Mouse (Mus musculus) forebrain, embryonic 14.5 days (tissue): Measurements from ENCODE around the gene Hoxc9. TPM values are rescaled to one million over a fixed set of nuclear protein-coding genes. Genes with fewer than 3 reads are reported as not detected.

Experiments
- ATAC-seq: fragments of 200-750 bp; cut with Nextera tagmentation; 2 replicates; pipeline ENCODE4 v1.8.0; 2017; ENCODE audit warnings: mild to moderate bottlenecking, moderate library complexity
- DNase-seq: peaks from one replicate; pipeline ENCODE4 v3.0.0-alpha.2; 2015; ENCODE audit warnings: low spot score
- H3K27ac ChIP-seq: fragments of 300-500 bp; sonication (generic); 2 replicates; pipeline ENCODE4 v1.5.1; 2014; ENCODE audit warnings: low read depth, mild to moderate bottlenecking, control low read depth, low read length, moderate library complexity
- H3K27me3 ChIP-seq: fragments of 300-500 bp; sonication (generic); replicated peaks from 2 replicates; pipeline ENCODE4 v1.6.1; 2014; ENCODE audit warnings: low read length, control low read depth, mixed read lengths; ENCODE audit not compliant: control insufficient read depth, insufficient read depth
- H3K36me3 ChIP-seq: fragments of 300-500 bp; sonication (generic); 2 replicates; pipeline ENCODE4 v1.6.1; 2014; ENCODE audit warnings: low read length, control low read depth; ENCODE audit not compliant: control insufficient read depth, insufficient read depth
- H3K4me1 ChIP-seq: fragments of 300-500 bp; sonication (generic); 2 replicates; pipeline ENCODE4 v1.6.1; 2014; ENCODE audit warnings: antibody characterized with exemption, low read length, control low read depth; ENCODE audit not compliant: control insufficient read depth, insufficient read depth
- H3K4me2 ChIP-seq: fragments of 300-500 bp; sonication (generic); 2 replicates; pipeline ENCODE4 v1.6.1; 2014; ENCODE audit warnings: mild to moderate bottlenecking, control low read depth, low read length
- H3K4me3 ChIP-seq: fragments of 300-500 bp; sonication (generic); 2 replicates; pipeline ENCODE4 v1.5.1; 2014; ENCODE audit warnings: low read depth, low read length, control low read depth
- H3K9ac ChIP-seq: fragments of 300-500 bp; sonication (generic); 2 replicates; pipeline ENCODE4 v1.6.1; 2014; ENCODE audit warnings: mild to moderate bottlenecking, low read length, control low read depth, moderate library complexity
- H3K9me3 ChIP-seq: fragments of 300-500 bp; sonication (generic); replicated peaks from 2 replicates; pipeline ENCODE4 v1.6.1; 2016; ENCODE audit warnings: low read length, control low read depth, mixed read lengths; ENCODE audit not compliant: control insufficient read depth
- WGBS: fragments of 180-500 bp; shearing (Covaris S2); extraction: QIAGEN DNeasy Blood & Tissue Kit; methylation state at CpG from one replicate; pipeline ENCODE4 v1.1.7; 2014; 5-methylcytosine and 5-hydroxymethylcytosine counted together
- microRNA counts: library from miRNA; unstranded; fragments of <30 nt; microRNA quantifications from one replicate; lab custom pipeline; 2016
- microRNA-seq: library from miRNA; unstranded; fragments of <30 nt; microRNA quantifications from one replicate; pipeline ENCODE4, GENCODE M21; 2016
- polyA plus RNA-seq: library from polyadenylated mRNA; unstranded; fragments of >200 nt; fragmentation: Nextera tagmentation; extraction: Ambion mirVana; gene quantifications from 2 replicates; pipeline ENCODE4 v1.2.1, GENCODE M21; 2014

Hoxc9 gene
- polyA plus RNA-seq, 1 experiment from 2014 or later = not detected

- ATAC-seq = no peak
- H3K4me2 ChIP-seq = no peak overlapping the region
- H3K27ac ChIP-seq = no peak overlapping the region
- 1% methylated on average over 8 of the region's 8 CpGs for WGBS
- H3K27me3 ChIP-seq = peaks cover 94% of the 10 kb centered on the region
- no peaks in the 10 kb centered on the region for H3K9me3 ChIP-seq
- no peaks in the 10 kb centered on the region for H3K4me1 ChIP-seq
- no peak overlapping the region for H3K9ac ChIP-seq
- DNase-seq = no peak
- no peaks in the 10 kb centered on the region for H3K36me3 ChIP-seq
- no peak overlapping the region for H3K4me3 ChIP-seq
These were observed 53.9 kb downstream of the Hoxc9 start for GRCm38 (mm10) chr15:103030142-103030541.

- H3K4me3 ChIP-seq = no peak overlapping the region
- H3K27ac ChIP-seq = no peak overlapping the region
- no peak for ATAC-seq
- no peak overlapping the region for H3K4me2 ChIP-seq
- peaks cover 95% of the 10 kb centered on the region for H3K27me3 ChIP-seq
- no peaks in the 10 kb centered on the region for H3K4me1 ChIP-seq
- H3K9ac ChIP-seq = no peak overlapping the region
- H3K36me3 ChIP-seq = no peaks in the 10 kb centered on the region
- WGBS = no CpG with 5 or more reads among the region's 3 CpGs
- H3K9me3 ChIP-seq = no peaks in the 10 kb centered on the region
- DNase-seq = no peak
These were observed 55.9 kb downstream of the Hoxc9 start for GRCm38 (mm10) chr15:103032167-103032566.

GRCm38 (mm10) chr15:103032646-103033575, 56.7 kb downstream of the Hoxc9 start:
- no peak overlapping the region for H3K9ac ChIP-seq
- H3K27ac ChIP-seq = no peak overlapping the region
- H3K4me3 ChIP-seq = no peak overlapping the region
- WGBS = 1% methylated on average over 26 of the region's 26 CpGs
- H3K9me3 ChIP-seq = no peaks in the 10 kb centered on the region
- no peak overlapping the region for H3K4me2 ChIP-seq
- no peak for DNase-seq
- no peak for ATAC-seq
- no peaks in the 10 kb centered on the region for H3K36me3 ChIP-seq
- H3K27me3 ChIP-seq = peaks cover 95% of the 10 kb centered on the region
- H3K4me1 ChIP-seq = no peaks in the 10 kb centered on the region

DNA sequence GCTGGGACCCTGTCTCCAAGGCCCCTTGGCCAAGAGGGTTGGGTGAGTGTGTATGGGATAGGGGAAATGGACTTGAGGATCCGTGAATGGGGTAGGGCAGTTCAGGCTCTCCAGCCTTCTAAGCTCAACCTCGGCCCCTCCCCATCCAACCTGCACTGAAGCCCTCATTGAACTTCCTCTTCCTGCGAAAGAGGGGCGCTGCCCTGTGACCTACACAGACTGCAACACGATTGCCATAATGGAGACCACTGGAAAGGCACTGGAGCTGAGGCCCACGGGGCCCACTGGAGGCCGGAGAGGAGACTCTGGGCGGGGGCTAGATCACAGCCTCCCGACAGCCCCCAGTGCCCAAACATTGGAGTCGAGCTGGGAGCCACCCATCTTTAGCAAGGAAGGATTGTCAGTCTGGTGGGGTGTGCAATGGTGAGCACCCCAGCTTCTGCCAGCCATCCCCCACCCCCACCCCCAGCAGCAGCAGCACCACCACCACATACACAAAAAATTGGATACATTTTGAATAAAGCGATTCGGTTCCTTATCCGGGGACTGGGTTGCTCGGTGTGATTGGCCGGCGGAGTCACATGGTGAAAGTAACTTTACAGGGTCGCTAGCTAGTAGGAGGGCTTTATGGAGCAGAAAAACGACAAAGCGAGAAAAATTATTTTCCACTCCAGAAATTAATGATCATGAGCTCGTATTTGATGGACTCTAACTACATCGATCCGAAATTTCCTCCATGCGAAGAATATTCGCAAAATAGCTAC, 58.0 kb downstream of the Hoxc9 start:
- H3K4me2 ChIP-seq = no peak overlapping the region
- H3K4me1 ChIP-seq = no peaks in the 10 kb centered on the region
- H3K4me3 ChIP-seq = no peak overlapping the region
- no peak overlapping the region for H3K27ac ChIP-seq
- ATAC-seq = no peak
- DNase-seq = no peak
- H3K36me3 ChIP-seq = no peaks in the 10 kb centered on the region
- no peaks in the 10 kb centered on the region for H3K9me3 ChIP-seq
- H3K27me3 ChIP-seq = peaks cover 95% of the 10 kb centered on the region
- H3K9ac ChIP-seq = no peak overlapping the region
- 1% methylated on average over 24 of the region's 24 CpGs for WGBS

MicroRNA genes within 50 kb of the gene (microRNA counts, 519-probe panel; counts per million panel counts)
- not detected for microRNA mmu-miR-615-3p (lab: Ali Mortazavi, UCI)
- microRNA mmu-miR-615-5p (lab: Ali Mortazavi, UCI) = not detected

Small RNAs within 50 kb of the gene (microRNA-seq; reads per million reads assigned to microRNA genes)
- 0.93 reads per million for gene Mir196a-2
- gene Mir615 = 15.2 reads per million, percentile 36 among the genes with 10 or more reads in this experiment

Other genes starting within 250 kb of the Hoxc9 start
- gene Hoxc13, start 55.3 kb upstream of the Hoxc9 start, polyA plus RNA-seq = not detected in 2 replicates
- not detected in 2 replicates for gene Hoxc12, start 39.7 kb upstream of the Hoxc9 start, polyA plus RNA-seq
- gene Hoxc11, start 22.0 kb upstream of the Hoxc9 start, polyA plus RNA-seq = not detected in 2 replicates
- gene Hoxc10, start 9.6 kb upstream of the Hoxc9 start, polyA plus RNA-seq = not detected in 2 replicates
- not detected in 2 replicates for gene Hoxc5, start 9.0 kb upstream of the Hoxc9 start, polyA plus RNA-seq
- not detected in 2 replicates for gene Hoxc8, start 14.2 kb downstream of the Hoxc9 start, polyA plus RNA-seq
- not detected in 2 replicates for gene Hoxc6, start 21.8 kb downstream of the Hoxc9 start, polyA plus RNA-seq
- gene Hoxc4, start 42.5 kb downstream of the Hoxc9 start, polyA plus RNA-seq = not detected in 2 replicates
- 25.3 and 26.5 TPM in 2 replicates for gene Smug1, start 190.7 kb downstream of the Hoxc9 start, polyA plus RNA-seq